Mouse (Mus musculus) testis, adult 2 months (tissue): ENCODE results near the gene Camkv. TPM values are rescaled to one million over a fixed set of nuclear protein-coding genes. Genes with fewer than 3 reads are reported as not detected.

ENCODE experiments used
- H3K27ac ChIP-seq: fragments of 200-500 bp; 2 replicates; pipeline ENCODE4 v1.5.1; 2012; ENCODE audit warnings: low read depth, low read length; ENCODE audit not compliant: control insufficient read depth, insufficient read depth
- H3K27me3 ChIP-seq: fragments of 200-500 bp; 2 replicates; pipeline ENCODE4 v1.6.1; 2012; ENCODE audit warnings: mild to moderate bottlenecking, low read length, moderate library complexity; ENCODE audit not compliant: control insufficient read depth, insufficient read depth
- H3K36me3 ChIP-seq: fragments of 200-500 bp; 2 replicates; pipeline ENCODE4 v1.6.1; 2012; ENCODE audit warnings: mild to moderate bottlenecking, low read length; ENCODE audit not compliant: control insufficient read depth, insufficient read depth
- H3K4me1 ChIP-seq: fragments of 200-500 bp; 2 replicates; pipeline ENCODE4 v1.6.1; 2012; ENCODE audit warnings: low read length; ENCODE audit not compliant: control insufficient read depth, insufficient read depth
- H3K4me3 ChIP-seq: fragments of 200-500 bp; 2 replicates; pipeline ENCODE4 v1.5.1; 2012; ENCODE audit warnings: low read depth, mild to moderate bottlenecking, low read length, moderate library complexity, mixed read lengths; ENCODE audit not compliant: control insufficient read depth
- CTCF ChIP-seq: fragments of 200-500 bp; IDR thresholded peaks from 2 replicates; pipeline ENCODE4 v1.5.1; 2012; ENCODE audit warnings: low read depth, mild to moderate bottlenecking, inconsistent platforms, low read length, moderate library complexity; ENCODE audit not compliant: control insufficient read depth, insufficient read depth, insufficient replicate concordance
- POLR2A ChIP-seq: fragments of 200-500 bp; IDR thresholded peaks from 2 replicates; pipeline ENCODE4 v1.6.1; 2012; ENCODE audit warnings: low read depth, mild to moderate bottlenecking, inconsistent platforms, low read length, moderate library complexity; ENCODE audit not compliant: control insufficient read depth
- polyA plus RNA-seq: library from polyadenylated mRNA; depleted of rRNA; stranded (reverse); fragments of >200 nt; gene quantifications from 2 replicates; pipeline ENCODE4 v1.2.3, GENCODE M21; 2012

The Camkv gene
- polyA plus RNA-seq, 1 experiment: 6.5 TPM

DNA sequence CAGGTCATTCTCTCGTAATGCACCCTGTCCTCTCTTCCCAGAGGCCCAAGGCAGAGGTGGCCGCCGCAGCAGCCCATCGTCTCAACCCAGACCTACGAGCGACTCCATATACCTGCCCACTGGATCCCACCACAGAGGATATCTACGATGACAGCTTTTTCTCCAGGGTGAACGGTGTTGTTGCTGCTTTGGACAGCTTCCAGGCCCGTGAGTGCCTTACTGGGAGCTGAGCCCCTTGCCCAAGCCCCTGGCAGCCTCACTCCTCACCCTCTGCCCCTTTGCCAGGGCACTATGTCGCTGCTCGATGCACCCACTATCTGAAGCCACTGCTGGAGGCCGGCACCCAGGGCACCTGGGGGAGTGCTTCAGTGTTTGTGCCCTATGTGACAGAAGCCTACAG lies 43.3 kb downstream of the Camkv start:
- H3K36me3 ChIP-seq: no peaks in the 10 kb centered on the region
- no peak overlapping the region for H3K27ac ChIP-seq
- no peak for TF ChIP-seq CTCF
- no peak for TF ChIP-seq POLR2A
- H3K4me1 ChIP-seq: peaks cover 2% of the 10 kb centered on the region; the same call in 1 of the 2 replicates
- no peak overlapping the region for H3K4me3 ChIP-seq
- no peaks in the 10 kb centered on the region for H3K27me3 ChIP-seq

- Histone ChIP-seq H3K36me3 (no peaks in the 10 kb centered on the region), H3K27me3 (no peaks in the 10 kb centered on the region), H3K27ac (peak overlapping the region; percentile 19; the same call in 1 of the 2 replicates), H3K4me3 (no peak overlapping the region), H3K4me1 (peaks cover 10% of the 10 kb centered on the region)
- TF ChIP-seq CTCF: no peak
These were observed 46.5 kb downstream of the Camkv start for GRCm38 (mm10) chr9:107981684-107982605.

GRCm38 (mm10) chr9:107982681-107983346 lies 47.3 kb downstream of the Camkv start, which contains the start of gene Gm20661:
TSS of gene Gm20661 (plus strand) at chr9:107983058.
- no peaks in the 10 kb centered on the region for H3K36me3 ChIP-seq
- peaks cover 10% of the 10 kb centered on the region for H3K4me1 ChIP-seq
- peak within 1 kb of the TSS; percentile 51 for H3K27ac ChIP-seq
- no peak within 1 kb of the TSS for H3K4me3 ChIP-seq
- no peaks in the 10 kb centered on the region for H3K27me3 ChIP-seq
- no peak for TF ChIP-seq POLR2A
- no peak for TF ChIP-seq CTCF

GRCm38 (mm10) chr9:107983421-107983890 lies 48.0 kb downstream of the Camkv start:
- Histone ChIP-seq H3K27ac (peak overlapping the region; percentile 51; the same call in 1 of the 2 replicates), H3K36me3 (no peaks in the 10 kb centered on the region), H3K4me1 (peaks cover 10% of the 10 kb centered on the region), H3K4me3 (no peak overlapping the region), H3K27me3 (no peaks in the 10 kb centered on the region)
- TF ChIP-seq CTCF: no peak
- no peak for TF ChIP-seq POLR2A

- Histone ChIP-seq H3K4me1 (peaks cover 10% of the 10 kb centered on the region), H3K27ac (peak overlapping the region; percentile 51; the same call in 1 of the 2 replicates), H3K27me3 (no peaks in the 10 kb centered on the region), H3K36me3 (no peaks in the 10 kb centered on the region), H3K4me3 (no peak overlapping the region)
- TF ChIP-seq POLR2A (no peak), CTCF (no peak)
These were observed 48.7 kb downstream of the Camkv start for GRCm38 (mm10) chr9:107984052-107984753.

GRCm38 (mm10) chr9:107984754-107985055 lies 49.2 kb downstream of the Camkv start:
- H3K36me3 ChIP-seq: no peaks in the 10 kb centered on the region
- no peak overlapping the region for H3K27ac ChIP-seq
- peaks cover 10% of the 10 kb centered on the region for H3K4me1 ChIP-seq
- no peak for TF ChIP-seq POLR2A
- TF ChIP-seq CTCF: no peak
- no peak overlapping the region; the same call in 1 of the 2 replicates for H3K4me3 ChIP-seq
- no peaks in the 10 kb centered on the region for H3K27me3 ChIP-seq
